Mouse (Mus musculus): Measurements from ENCODE around the gene Ankrd65.

DNA sequence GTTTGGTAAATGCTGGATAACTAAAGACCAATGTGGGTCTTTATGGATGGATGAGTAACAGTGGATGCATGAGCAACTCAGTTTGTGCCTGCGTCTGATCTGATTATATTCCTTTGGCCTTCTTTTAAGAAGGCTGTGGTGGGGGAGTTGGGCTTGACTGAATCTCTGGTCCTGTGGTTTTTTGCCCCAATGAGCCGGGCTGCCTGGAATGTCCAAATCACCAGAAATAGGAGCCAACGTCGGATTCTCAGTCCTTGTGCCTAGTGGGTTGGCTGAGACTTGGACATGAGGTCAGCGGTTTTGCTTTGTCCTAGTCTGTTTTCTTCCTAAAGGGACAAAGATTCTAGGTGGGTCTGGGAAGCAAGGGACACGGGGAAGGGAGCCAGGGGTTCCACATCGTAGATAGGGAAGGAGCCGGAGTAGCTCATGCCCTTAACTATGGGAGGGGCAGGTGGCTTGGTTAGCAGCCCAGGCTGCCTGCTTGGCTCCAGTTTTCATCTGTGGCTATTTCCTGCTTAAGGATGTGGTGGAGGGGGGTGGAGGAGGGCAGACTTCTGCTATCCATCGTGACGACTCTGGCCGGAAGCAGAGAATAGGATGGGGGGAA lies 47.3 kb downstream of the Ankrd65 start:
- TF ChIP-seq CTCF (conservative IDR thresholded peaks at IDR 0.05; ENCODE audit: low read length) (no peak), NANOG (IDR thresholded peaks at IDR 0.05; ENCODE audit: borderline replicate concordance, low read length) (no peak), POU5F1 (IDR thresholded peaks at IDR 0.05; ENCODE audit: borderline replicate concordance, low read length) (no peak)

All from E14TG2a.4 (cell line).